Mouse (Mus musculus): ENCODE measurements around the gene Zgrf1.

DNA sequence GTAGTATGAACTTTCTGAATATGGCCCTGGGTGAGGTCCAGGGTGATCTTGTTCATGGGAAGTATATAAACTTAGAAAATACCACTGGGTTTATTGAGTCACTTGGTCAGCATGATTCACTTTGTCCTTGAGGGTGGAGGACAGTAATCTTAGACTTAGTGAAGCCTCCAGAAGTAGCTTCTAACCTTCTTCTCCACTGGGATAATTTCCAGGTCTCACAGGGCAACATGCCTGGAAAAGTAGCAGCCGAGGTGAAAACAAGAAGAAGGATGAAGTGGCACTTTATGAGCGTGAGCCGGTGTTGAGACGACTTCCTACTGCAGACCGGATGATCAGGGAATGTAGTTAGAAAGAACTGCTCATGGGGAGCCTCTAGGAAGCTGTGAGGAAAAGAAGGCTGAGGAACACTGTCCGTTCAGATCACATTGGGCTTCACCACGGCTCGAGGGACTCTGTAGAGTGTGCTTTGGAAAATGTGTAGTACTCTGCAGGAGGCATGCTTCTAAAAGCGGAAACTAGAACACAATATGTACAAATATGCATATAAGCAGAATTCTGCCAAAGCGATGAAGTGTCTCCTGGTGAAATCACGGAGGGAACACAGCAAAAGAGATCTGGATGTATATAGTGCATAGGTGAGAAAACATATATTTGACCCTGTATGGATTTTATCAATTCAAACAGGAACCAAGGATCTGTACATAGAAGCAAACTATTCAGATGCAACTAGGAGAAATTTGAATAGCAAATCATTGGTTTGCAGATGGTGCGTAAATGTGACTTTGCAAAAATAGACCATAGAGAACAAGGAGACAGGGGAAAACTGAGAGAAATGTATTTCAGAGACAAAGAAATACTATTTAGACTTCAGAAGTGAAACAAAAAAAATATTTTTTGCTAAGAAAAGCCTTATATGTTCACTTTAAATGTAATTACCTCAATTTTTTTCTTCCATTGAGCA is 41.2 kb upstream of the Zgrf1 start:
- TF ChIP-seq TCF12 (IDR thresholded peaks at IDR 0.05; ENCODE audit: insufficient read depth, poor library complexity, severe bottlenecking) (no peak), MAX (IDR thresholded peaks at IDR 0.05; ENCODE audit: low read depth) (no peak), POLR2A (IDR thresholded peaks at IDR 0.05; ENCODE audit: insufficient read length, low read depth) (no peak), MYOD1 (IDR thresholded peaks at IDR 0.05; ENCODE audit: control insufficient read depth in 1 of 3, insufficient read length in 2 of 3, low read depth in 2 of 3) (no peak), REST (IDR thresholded peaks at IDR 0.05; ENCODE audit: insufficient read depth, insufficient read length) (no peak), USF1 (IDR thresholded peaks at IDR 0.05; ENCODE audit: low read depth) (no peak), MYOG (IDR thresholded peaks at IDR 0.05; ENCODE audit: control insufficient read depth in 1 of 3, insufficient read depth in 1 of 3, insufficient read length in 2 of 3, low read depth in 2 of 3) (no peak), E2F4 (IDR thresholded peaks at IDR 0.05; ENCODE audit: insufficient read depth) (no peak), POLR2AphosphoS2 (IDR thresholded peaks at IDR 0.05; ENCODE audit: insufficient read length, low read depth) (no peak), CEBPB (IDR thresholded peaks at IDR 0.05; ENCODE audit: insufficient read depth, poor library complexity, severe bottlenecking) (no peak)

All from myocyte (in vitro differentiated cells).